Mouse (Mus musculus) hindlimb bud, embryonic 11.5 days (tissue): ENCODE results near the gene Cntn3.
"Not testable (repeated sequence)": the region's sequence is repeated elsewhere in the genome, so short reads cannot be mapped to it uniquely, and the experiment has no call there.

Source experiments
- DNase-seq: peaks from one replicate; pipeline ENCODE4 v3.0.0-alpha.2; 2012; ENCODE audit warnings: low read depth, low spot score; ENCODE audit errors: extremely low spot score

The Cntn3 gene

GRCm38 (mm10) chr6:102573001-102573400 lies at the start of gene Cntn3:
Cntn3 (minus strand) TSS chr6:102573101.
- DNase-seq: not testable (repeated sequence)

GRCm38 (mm10) chr6:102600773-102601172 lies 27.9 kb upstream of the Cntn3 start:
- no peak for DNase-seq

DNA sequence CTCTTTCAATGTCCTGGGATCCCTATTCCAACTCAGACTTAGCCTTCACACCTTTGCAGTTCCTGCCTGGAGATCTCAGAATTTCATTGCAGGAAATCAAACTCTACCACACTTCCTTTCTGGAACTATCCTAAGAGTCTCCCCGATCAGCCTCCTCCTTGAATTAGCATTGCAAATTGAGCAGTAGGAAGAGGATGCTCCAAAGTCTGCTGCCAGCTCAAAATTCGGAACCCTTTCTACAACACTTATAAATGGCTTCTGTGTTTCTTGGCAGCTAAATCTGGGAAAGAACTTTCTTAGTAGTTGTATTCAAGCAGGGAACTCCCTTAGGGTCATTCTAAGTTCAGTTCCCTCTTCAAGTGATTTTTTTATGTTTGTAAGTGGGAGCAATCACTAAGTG lies 24.9 kb upstream of the Cntn3 start:
- DNase-seq: no peak

DNA sequence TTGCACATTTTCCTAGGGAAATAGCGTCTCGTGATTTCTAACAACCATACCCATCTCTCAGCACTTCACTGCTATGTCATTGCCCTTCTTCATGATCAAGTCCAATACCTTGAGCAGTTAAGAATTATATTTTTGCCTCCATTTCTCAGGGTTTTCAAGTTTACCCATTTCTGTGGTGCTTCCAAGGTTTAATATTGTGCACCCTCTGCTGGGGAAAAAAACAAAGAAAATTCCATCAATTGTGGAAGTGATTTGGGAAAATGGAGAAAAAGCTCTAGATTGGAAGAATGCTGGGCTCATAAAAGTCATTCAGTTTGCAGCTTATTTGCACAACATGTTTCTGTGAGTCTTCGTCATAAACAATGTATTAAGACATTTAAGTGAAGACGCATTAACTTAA lies 17.2 kb upstream of the Cntn3 start:
- no peak for DNase-seq

- DNase-seq: no peak
Observed at GRCm38 (mm10) chr6:102589311-102589710, 16.4 kb upstream of the Cntn3 start.

DNA sequence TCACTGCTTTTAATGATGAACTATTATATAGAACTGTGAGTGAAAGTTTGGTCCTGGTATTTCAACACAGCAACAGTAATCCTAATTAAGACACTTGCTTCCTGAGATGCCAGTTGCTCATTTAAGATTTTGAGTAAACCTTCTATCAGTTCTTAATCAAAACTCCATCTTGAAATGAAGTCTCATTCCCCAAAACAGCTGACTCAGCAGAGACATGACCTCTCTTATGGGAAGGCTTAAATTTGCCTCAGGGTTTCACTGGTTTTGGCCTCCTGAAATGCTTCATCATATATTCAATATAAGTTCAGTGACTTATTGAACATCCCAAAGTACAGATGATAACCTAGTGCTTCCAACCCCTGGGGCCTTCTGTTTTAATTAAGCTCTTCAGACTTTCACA lies 13.2 kb upstream of the Cntn3 start:
- DNase-seq: no peak

DNA sequence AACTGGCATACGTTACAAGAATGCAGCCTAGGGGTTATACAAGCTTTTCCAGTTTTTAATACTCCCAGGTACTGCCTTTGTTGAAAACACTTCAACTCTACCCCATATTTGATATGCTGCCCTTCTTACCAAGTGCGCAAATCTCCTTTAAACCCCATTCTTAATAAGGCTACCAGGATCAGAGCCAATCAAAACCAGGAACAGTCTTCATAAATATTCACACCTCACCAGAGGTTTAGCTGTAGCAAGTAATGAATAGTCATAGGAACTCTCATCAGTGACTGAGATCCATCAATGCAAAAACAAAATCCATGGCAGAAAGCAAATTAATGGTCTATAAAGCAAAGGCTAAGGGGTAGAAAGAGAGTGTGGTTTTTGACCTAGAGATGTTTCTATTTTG lies 10.7 kb upstream of the Cntn3 start:
- DNase-seq: no peak

DNA sequence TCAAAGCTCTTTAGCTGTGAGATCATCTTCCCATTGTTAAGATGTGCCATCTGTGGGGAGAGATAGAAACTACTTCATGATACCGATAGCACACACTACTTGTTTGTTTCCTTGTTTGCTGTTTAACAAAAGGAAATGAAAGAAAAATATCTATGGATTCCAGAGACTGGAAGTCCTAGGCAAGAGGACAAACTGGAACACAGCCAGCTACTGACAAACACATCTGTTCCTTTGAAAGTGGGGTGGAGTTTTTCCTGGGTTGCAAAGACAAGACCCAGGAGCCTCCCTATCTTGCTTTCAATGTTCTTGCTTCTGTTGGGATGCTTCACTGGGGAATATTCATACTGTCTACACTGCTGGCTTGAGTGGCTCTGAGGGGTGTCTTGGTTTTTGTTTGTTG lies 5.4 kb downstream of the Cntn3 start:
- no peak for DNase-seq

DNA sequence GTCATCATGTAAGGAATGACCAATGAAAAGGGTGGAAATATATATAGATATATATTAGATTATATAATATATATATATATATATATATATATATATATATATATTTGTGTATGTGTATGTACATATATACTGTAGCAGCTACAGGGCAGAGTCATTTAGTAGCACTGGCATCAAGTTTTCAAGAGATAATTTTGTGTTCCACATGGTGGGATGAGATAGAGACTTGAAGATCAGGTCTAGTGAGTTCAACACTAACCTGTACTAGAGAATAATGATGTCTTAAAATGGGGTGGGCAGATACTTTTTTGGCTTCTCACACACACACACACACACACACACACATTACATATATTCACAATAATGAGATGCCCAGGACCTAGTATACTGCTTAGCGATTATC lies 7.7 kb downstream of the Cntn3 start:
- DNase-seq: no peak

DNA sequence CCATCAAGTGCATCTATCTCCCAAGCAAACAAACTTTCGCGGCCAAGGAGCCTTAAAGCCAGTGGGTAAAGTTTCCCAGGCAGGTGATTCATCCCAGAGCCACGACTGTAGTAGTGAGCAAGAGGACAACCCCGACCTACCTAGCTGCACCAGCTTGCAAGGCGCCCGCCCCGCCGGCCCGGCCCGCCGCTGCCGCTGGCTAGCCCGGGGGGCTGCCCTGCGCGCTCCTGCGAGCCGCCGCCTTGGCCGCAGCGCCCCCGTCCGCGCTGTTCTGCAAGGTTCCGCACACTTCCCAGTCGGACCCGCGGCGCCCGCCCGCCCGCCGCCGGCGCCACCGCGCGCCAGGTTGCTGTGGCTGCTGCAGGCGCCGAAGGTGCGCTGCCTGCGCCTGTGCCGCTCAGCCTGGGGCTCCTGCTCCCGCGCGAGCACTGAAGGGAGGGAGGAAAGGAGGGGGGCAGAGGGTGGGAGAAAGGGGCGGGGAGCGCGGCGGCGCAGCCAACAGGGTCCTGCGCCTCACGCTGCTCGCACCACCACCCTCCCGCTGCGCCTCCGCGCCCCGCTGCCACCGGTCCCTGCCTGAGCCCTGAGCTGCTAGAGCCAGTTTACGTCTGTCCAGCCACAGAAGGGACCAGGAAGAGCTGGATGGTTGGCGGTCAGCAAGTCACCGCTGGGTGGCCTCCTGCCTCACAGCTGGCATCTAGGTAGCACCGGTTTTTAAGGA lies 8.7 kb downstream of the Cntn3 start:
- no peak for DNase-seq

GRCm38 (mm10) chr6:102563431-102563830 lies 9.5 kb downstream of the Cntn3 start:
- DNase-seq: no peak

GRCm38 (mm10) chr6:102557521-102557920 lies 15.4 kb downstream of the Cntn3 start:
- DNase-seq: no peak

DNA sequence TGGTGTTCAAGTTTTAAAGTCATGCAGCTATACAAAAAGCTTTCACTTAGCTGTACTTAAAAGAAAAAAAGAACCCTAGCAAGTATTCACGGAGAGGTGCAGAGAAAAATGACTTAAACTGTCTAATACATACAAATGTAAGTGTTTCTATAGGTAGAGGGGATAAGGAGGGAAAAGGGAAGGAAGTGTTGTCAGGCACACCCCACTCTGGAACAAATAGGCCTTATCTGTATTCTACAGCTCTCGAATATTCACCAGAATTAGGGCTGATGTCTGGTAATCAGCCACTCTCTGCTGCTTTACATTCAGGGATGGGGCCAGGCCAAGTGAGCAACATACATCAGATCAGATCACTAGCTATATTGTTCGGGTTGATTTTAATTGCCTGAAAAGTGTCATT lies 16.4 kb downstream of the Cntn3 start:
- no peak for DNase-seq

- DNase-seq: no peak
Observed at GRCm38 (mm10) chr6:102555814-102556437, 17.0 kb downstream of the Cntn3 start.

DNA sequence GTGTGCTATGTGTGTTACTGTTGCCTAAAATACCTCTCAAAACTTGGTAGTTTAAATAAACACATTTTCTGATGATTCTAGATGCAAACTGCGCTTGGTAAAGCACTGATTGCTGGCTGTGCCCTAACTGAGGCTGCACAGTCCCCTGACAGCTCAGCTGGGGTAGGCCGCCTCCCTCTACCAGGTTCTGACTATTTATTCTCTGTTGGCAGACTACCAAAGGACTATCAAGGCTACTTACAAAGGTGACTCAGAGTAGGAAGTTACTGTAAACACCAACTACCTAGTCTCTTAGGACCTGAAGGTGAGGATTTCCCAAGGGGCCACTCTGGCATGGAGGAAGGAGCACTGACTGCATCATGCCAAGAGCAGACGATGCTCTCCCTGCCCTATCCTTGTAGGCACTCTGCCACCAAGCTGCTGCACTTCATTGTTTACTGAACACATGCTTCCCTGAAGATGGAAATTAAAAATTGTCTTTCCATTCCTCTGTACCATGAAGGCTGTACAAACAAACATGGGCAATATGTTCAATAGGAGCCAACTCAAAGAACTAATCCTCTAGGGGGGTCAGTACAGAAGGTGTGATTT lies 17.7 kb downstream of the Cntn3 start:
- no peak for DNase-seq

DNA sequence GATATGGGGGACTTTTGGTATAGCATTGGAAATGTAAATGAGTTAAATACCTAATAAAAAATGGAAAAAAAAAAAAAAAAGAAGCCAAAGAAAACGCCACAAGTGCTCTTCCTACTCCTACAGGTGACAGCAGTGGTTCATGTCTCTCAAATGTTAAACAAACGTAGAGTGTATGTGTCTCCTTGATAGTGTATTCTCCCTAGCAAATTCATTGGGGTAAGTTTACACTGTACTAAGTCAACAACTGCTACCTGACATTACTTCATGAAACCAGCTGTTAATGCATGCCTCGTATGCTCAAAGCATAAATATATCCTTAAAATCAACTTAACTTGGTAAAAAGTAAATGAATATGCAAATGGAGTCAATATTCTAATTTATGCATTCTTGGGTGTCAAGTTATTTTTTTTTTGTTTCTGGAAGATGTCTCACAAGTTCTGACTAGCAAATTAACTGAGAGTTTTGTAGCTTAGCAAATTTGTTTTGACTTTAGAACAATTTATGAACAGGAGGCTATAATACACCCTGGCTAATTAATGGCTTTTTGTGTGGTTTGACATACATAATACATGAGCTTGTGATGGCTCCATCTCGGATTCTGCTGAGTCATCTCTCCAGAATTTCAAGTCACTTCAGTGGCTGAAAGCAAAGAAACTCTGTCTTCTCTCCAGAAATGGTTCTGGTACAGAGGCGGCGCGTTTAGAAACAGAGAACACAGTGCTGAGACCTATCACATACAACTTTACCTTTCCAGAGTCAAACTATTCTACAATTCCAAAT lies 31.1 kb downstream of the Cntn3 start:
- DNase-seq: no peak

DNA sequence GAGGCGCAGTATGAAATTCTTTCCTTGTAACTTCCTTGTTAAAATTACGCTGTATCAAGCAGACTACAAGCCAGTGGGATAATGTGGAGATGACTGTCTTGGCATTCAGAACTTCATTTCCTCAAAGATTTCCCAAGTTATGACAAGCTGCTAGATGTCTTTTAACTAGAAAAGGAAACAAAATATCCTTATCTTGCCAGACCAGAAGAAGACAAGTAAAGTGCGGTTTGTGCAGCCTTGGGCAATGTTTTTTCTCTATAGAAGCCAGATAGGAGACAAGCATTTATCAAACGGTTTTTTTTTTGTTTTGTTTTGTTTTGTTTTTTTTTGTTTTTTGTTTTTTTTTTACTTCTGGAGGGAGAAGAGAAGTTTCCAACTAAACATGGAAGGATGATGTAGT lies 37.3 kb downstream of the Cntn3 start:
- no peak for DNase-seq

- no peak for DNase-seq
Observed at GRCm38 (mm10) chr6:102523037-102523436, 49.9 kb downstream of the Cntn3 start.

- DNase-seq: no peak
Observed at GRCm38 (mm10) chr6:102520977-102521376, 51.9 kb downstream of the Cntn3 start.

GRCm38 (mm10) chr6:102515231-102515630 lies 57.7 kb downstream of the Cntn3 start:
- DNase-seq: no peak

DNA sequence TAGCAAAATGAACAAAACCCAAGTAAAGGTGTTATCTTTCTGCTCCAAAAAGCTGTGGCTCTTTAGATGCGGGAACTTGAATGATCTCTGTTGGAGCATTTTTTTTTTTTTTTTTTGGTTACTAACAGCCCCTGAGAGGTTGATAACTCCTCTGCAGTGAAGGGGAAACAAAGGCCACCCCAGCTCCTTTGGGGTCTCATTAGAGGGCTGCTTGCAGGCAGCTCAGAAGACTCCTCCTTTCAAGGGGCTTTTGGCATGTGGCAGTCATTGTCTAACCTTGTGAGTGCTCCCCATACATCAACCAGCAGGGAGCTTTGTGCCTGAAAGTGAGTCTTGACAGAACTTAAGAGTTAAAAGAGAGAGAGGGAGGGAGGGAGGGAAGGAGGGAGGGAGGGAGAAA lies 60.8 kb downstream of the Cntn3 start:
- DNase-seq: no peak

GRCm38 (mm10) chr6:102485509-102485908 lies 87.4 kb downstream of the Cntn3 start:
- DNase-seq: no peak
